Mouse (Mus musculus) kidney, adult 2 months (tissue): ENCODE measurements around the gene Hoxb3. TPM values are rescaled to one million over a fixed set of nuclear protein-coding genes. Genes with fewer than 3 reads are reported as not detected.

Experiments
- DNase-seq: peaks from one replicate; pipeline ENCODE4 v3.0.0; 2021
- H3K27ac ChIP-seq: fragments of 200-500 bp; 2 replicates; pipeline ENCODE4 v1.5.1; 2012; ENCODE audit warnings: low read depth, low read length, control low read depth, inconsistent platforms; ENCODE audit not compliant: insufficient read depth
- H3K27me3 ChIP-seq: fragments of 200-500 bp; replicated peaks from 2 replicates; pipeline ENCODE4 v1.6.1; 2012; ENCODE audit warnings: mild to moderate bottlenecking, moderate library complexity, low read length, inconsistent platforms; ENCODE audit not compliant: control insufficient read depth, insufficient read depth
- H3K36me3 ChIP-seq: fragments of 200-500 bp; 2 replicates; pipeline ENCODE4 v1.6.1; 2012; ENCODE audit warnings: mild to moderate bottlenecking, moderate library complexity, low read length, inconsistent platforms; ENCODE audit not compliant: control insufficient read depth, insufficient read depth
- H3K4me1 ChIP-seq: fragments of 200-500 bp; 2 replicates; pipeline ENCODE4 v1.6.1; 2011; ENCODE audit warnings: low read length; ENCODE audit not compliant: control insufficient read depth, insufficient read depth
- H3K4me3 ChIP-seq: fragments of 200-500 bp; 2 replicates; pipeline ENCODE4 v1.5.1; 2011; ENCODE audit warnings: mild to moderate bottlenecking, low read depth, low read length, control low read depth; ENCODE audit not compliant: insufficient read depth
- CTCF ChIP-seq: fragments of 200-500 bp; conservative IDR thresholded peaks from 2 replicates; pipeline ENCODE4 v1.5.1; 2011; ENCODE audit warnings: low read depth, mild to moderate bottlenecking, control low read depth, low read length, moderate library complexity, mixed read lengths; ENCODE audit not compliant: insufficient read depth, insufficient read length
- POLR2A ChIP-seq: fragments of 200-500 bp; IDR thresholded peaks from one replicate; pipeline ENCODE4 v1.6.1; 2011; ENCODE audit warnings: low read depth, low read length, control low read depth
- WGBS: fragments of 180-500 bp; shearing (Covaris S2); methylation state at CpG from one replicate; pipeline ENCODE4 v1.1.7; 2018; 5-methylcytosine and 5-hydroxymethylcytosine counted together
- polyA plus RNA-seq: library from polyadenylated mRNA; depleted of rRNA; stranded (reverse); fragments of >200 nt; gene quantifications from 2 replicates; pipeline ENCODE4 v1.2.3, GENCODE M21; 2012; rRNA removed

Hoxb3 gene
- polyA plus RNA-seq, 1 experiment = 10.1 TPM

- TF ChIP-seq POLR2A = no peak
- TF ChIP-seq CTCF = no peak
- DNase-seq = no peak
- Histone ChIP-seq H3K36me3 (no peaks in the 10 kb centered on the region), H3K27me3 (no peaks in the 10 kb centered on the region), H3K4me3 (no peak overlapping the region), H3K4me1 (no peaks in the 10 kb centered on the region), H3K27ac (no peak overlapping the region)
- 64% methylated on average over 15 of the region's 15 CpGs for WGBS
Measured at GRCm38 (mm10) chr11:96396772-96397626, 73.9 kb downstream of the Hoxb3 start.

Other genes with a start within 250 kb of the Hoxb3 start
- 1,915 and 2,050 TPM in 2 replicates for gene Atp5g1, start 247.7 kb upstream of the Hoxb3 start, polyA plus RNA-seq
- gene Calcoco2, start 211.4 kb upstream of the Hoxb3 start, polyA plus RNA-seq = not detected in 2 replicates
- 0.05 TPM in 2 replicates for gene Ttll6, start 189.5 kb upstream of the Hoxb3 start, polyA plus RNA-seq
- gene Hoxb13, start 129.0 kb upstream of the Hoxb3 start, polyA plus RNA-seq = not detected in 2 replicates
- gene Hoxb9, start 51.9 kb upstream of the Hoxb3 start, polyA plus RNA-seq = 27.8 and 29.6 TPM in 2 replicates
- gene Hoxb8, start 41.4 kb upstream of the Hoxb3 start, polyA plus RNA-seq = 51.7 and 69.9 TPM in 2 replicates
- gene Hoxb7, start 36.7 kb upstream of the Hoxb3 start, polyA plus RNA-seq = 15.5 and 16.5 TPM in 2 replicates
- gene Hoxb6, start 30.9 kb upstream of the Hoxb3 start, polyA plus RNA-seq = 62.7 and 67.9 TPM in 2 replicates
- 7.7 and 8.4 TPM in 2 replicates for gene Hoxb5, start 20.0 kb upstream of the Hoxb3 start, polyA plus RNA-seq
- 12.6 and 14.6 TPM in 2 replicates for gene Hoxb4, start 5.1 kb upstream of the Hoxb3 start, polyA plus RNA-seq
- gene Hoxb2, start 27.2 kb downstream of the Hoxb3 start, polyA plus RNA-seq = 22.8 and 28.4 TPM in 2 replicates
- not detected in 2 replicates for gene Hoxb1, start 42.4 kb downstream of the Hoxb3 start, polyA plus RNA-seq
- gene Skap1, start 141.3 kb downstream of the Hoxb3 start, polyA plus RNA-seq = 1.0 and 3.3 TPM in 2 replicates